Mouse (Mus musculus): ENCODE results near the gene Tmprss15.

DNA sequence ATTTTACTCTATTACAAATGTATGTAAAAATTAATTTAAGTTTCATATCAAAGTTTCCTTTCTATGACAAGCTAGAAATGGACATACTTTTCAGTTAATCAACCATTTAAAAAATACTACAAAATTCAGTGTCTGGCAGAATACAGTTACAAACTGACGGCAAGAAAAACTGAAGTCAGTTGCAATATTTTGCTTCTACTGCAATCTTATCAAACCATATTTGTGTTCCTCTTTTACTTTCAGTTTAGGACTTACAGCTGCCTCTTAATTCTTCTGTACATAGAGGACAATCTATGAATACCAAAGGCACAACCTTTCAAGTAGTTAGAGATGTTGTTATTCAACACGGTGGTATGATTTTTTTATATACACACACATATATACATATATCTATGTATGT, 7.4 kb upstream of the Tmprss15 start:
- TF ChIP-seq CTCF (IDR thresholded peaks at IDR 0.05; ENCODE audit: low read depth, low read length) (no peak), POLR2A (IDR thresholded peaks at IDR 0.05; ENCODE audit: borderline replicate concordance, low read depth, low read length) (no peak)
